Mouse (Mus musculus): ENCODE results near the gene Zdhhc1. TPM values are rescaled to one million over a fixed set of nuclear protein-coding genes. Genes with fewer than 3 reads are reported as not detected.

Gene Zdhhc1
- 3.3 and 3.8 TPM in 2 replicates for polyA plus RNA-seq (2012; rRNA removed)

DNA sequence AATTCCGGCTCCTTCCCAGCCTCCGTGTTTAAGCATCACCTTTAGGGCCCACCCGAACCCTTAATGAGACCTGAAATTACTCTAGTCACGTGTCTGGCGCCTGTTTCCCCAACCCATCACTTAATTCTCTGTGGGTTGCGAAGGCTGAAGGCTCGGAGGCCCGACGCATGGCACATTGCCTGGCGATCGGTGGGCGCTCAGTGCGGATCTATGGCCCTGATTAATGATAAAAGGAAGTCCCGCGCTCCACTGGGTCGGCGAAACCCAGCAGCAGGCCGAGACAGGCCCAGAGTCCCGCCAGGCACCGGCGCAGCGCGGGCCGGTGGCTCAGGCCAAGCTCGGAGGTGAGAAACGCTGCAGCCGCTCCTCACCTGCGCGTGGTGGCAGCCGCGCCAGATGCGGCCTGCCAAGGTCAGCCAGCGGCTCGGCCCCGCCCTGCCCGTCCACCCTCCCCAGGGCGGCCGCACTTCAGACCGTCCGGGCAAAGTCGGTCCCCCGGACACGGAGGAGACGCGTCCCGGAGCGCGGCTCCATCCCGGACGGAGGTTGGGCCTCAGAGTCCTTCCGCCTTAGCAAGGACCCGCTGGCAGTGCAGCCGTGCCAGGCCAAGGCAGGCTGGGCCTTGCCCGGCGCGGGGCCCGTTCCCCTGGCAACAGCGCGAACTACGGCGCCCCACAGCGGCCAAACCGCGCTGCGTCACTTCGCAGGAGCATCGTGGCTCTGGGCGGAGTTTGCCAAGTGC, at the start of gene Zdhhc1:
Gene Zdhhc1 (minus strand): TSS at position 464 of the 742 bp plus-strand sequence.

DNA sequence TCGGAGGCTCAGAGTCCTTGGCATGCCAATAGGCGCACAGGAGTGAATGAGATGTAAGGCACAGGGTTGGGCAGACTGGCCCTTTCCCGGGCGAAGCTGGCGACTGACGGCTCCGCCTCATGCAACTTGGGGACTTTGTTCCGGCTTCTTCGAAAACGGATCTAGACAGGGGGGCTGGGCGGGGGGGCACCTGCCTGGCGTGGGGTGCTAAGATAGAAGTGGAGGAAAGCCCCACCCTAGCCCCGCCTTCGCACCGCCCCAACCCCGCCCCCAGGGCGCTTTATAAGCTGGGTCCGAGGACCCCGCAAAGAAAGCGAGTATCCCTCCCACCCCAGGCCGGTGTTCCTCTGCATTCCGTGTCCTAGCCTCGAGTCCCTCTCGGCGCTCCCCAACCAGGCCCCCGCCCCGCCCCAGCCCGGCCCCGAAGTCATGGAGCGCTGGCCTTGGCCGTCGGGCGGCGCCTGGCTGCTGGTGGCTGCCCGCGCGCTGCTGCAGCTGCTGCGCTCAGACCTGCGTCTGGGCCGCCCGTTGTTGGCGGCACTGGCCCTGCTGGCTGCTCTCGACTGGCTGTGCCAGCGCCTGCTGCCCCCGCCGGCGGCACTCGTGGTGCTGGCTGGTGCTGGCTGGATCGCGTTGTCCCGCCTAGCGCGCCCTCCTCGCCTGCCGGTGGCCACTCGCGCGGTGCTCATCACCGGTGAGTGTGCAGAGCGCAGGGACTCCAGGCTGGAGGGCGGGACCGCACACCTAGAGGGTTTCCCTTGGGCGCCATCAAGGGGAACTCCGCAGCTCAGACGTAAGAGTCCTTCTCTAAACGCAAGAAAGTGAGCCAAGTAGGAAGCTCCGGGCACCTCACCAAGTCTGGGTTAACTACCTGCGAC, 22.0 kb upstream of the Zdhhc1 start, which contains the start of gene Hsd11b2:
Gene Hsd11b2 (plus strand): TSS at position 320 of the 878 bp plus-strand sequence.

DNA sequence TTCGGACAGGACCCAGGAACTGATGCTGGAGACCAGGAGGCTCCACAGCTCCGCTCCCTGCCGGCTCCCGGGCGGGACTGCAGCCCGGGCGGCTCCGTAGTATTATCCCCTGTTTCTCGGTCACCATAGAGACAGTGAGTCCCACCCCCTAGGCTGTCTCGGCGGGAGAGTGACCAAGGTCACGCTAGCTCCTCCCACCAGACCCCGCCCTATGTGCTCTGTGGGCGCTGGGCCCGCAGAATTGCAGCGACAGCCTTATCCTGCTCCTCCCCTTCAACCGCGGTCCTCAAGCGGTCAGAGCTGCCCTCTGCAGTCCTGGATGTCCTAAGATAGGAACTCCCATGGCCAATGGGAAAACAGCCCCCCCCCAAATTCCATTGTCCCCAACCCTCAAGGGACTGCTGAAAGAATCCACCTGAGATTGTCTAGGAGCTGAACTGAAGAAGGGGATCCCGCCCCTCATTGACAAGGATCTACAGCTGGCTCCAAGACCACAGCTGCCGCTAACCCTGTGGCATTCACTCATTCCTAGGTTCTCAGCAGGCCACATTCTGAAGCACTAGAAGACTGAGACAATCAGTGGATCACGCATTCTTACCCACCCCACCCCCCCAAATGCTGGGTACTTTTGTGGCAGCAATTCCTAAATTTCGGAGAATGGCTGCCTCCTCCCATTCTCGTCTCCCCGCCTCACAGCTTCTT, 25.2 kb downstream of the Zdhhc1 start, which contains the start of gene Tppp3:
Gene Tppp3 (minus strand): TSS at position 213 of the 702 bp plus-strand sequence.

Other genes with a start within 250 kb of the Zdhhc1 start
- gene B3gnt9, start 241.7 kb downstream of the Zdhhc1 start, polyA plus RNA-seq (2012; rRNA removed), result 2.0 TPM in 2 replicates
- gene Tradd, start 232.3 kb downstream of the Zdhhc1 start, polyA plus RNA-seq (2012; rRNA removed), result 7.9 and 8.0 TPM in 2 replicates
- 1.6 and 1.8 TPM in 2 replicates for gene Fbxl8, start 232.3 kb downstream of the Zdhhc1 start, polyA plus RNA-seq (2012; rRNA removed)
- 0.08 and 0.17 TPM in 2 replicates for gene Hsf4, start 227.1 kb downstream of the Zdhhc1 start, polyA plus RNA-seq (2012; rRNA removed)
- 0.02 TPM in 2 replicates for gene Nol3, start 220.8 kb downstream of the Zdhhc1 start, polyA plus RNA-seq (2012; rRNA removed)
- 1.1 and 1.5 TPM in 2 replicates for gene 4931428F04Rik, start 207.0 kb downstream of the Zdhhc1 start, polyA plus RNA-seq (2012; rRNA removed)
- 7.6 and 9.2 TPM in 2 replicates for gene Exoc3l, start 200.8 kb downstream of the Zdhhc1 start, polyA plus RNA-seq (2012; rRNA removed)
- gene E2f4, start 199.2 kb downstream of the Zdhhc1 start, polyA plus RNA-seq (2012; rRNA removed), result 121 and 133 TPM in 2 replicates
- 10.1 and 10.5 TPM in 2 replicates for gene Elmo3, start 191.3 kb downstream of the Zdhhc1 start, polyA plus RNA-seq (2012; rRNA removed)
- gene Lrrc29, start 170.6 kb downstream of the Zdhhc1 start, polyA plus RNA-seq (2012; rRNA removed), result 6.1 and 8.6 TPM in 2 replicates
- 55.7 and 58.3 TPM in 2 replicates for gene Tmem208, start 170.5 kb downstream of the Zdhhc1 start, polyA plus RNA-seq (2012; rRNA removed)
- 4.5 and 5.2 TPM in 2 replicates for gene Fhod1, start 148.9 kb downstream of the Zdhhc1 start, polyA plus RNA-seq (2012; rRNA removed)
- 0.91 and 1.0 TPM in 2 replicates for gene Slc9a5, start 148.1 kb downstream of the Zdhhc1 start, polyA plus RNA-seq (2012; rRNA removed)
- 0.07 and 0.12 TPM in 2 replicates for gene Plekhg4, start 123.6 kb downstream of the Zdhhc1 start, polyA plus RNA-seq (2012; rRNA removed)
- 0.01 TPM in 2 replicates for gene Kctd19, start 83.4 kb downstream of the Zdhhc1 start, polyA plus RNA-seq (2012; rRNA removed)
- 0.07 and 0.08 TPM in 2 replicates for gene Lrrc36, start 83.3 kb downstream of the Zdhhc1 start, polyA plus RNA-seq (2012; rRNA removed)
- gene Tppp3, start 25.4 kb downstream of the Zdhhc1 start, polyA plus RNA-seq (2012; rRNA removed), result 1.7 and 2.6 TPM in 2 replicates
- 0.28 and 0.29 TPM in 2 replicates for gene Hsd11b2, start 21.9 kb upstream of the Zdhhc1 start, polyA plus RNA-seq (2012; rRNA removed)
- gene Atp6v0d1, start 69.1 kb upstream of the Zdhhc1 start, polyA plus RNA-seq (2012; rRNA removed), result 46.7 and 48.1 TPM in 2 replicates
- gene Ripor1, start 108.4 kb upstream of the Zdhhc1 start, polyA plus RNA-seq (2012; rRNA removed), result 3.9 and 5.0 TPM in 2 replicates
- gene Ctcf, start 139.7 kb upstream of the Zdhhc1 start, polyA plus RNA-seq (2012; rRNA removed), result 12.4 and 14.0 TPM in 2 replicates
- gene Agrp, start 140.5 kb upstream of the Zdhhc1 start, polyA plus RNA-seq (2012; rRNA removed), result not detected in 2 replicates
- gene Carmil2, start 189.4 kb upstream of the Zdhhc1 start, polyA plus RNA-seq (2012; rRNA removed), result 1.8 TPM in 2 replicates
- 8.9 and 10.0 TPM in 2 replicates for gene Acd, start 204.2 kb upstream of the Zdhhc1 start, polyA plus RNA-seq (2012; rRNA removed)
- 4.9 and 5.3 TPM in 2 replicates for gene Pard6a, start 204.2 kb upstream of the Zdhhc1 start, polyA plus RNA-seq (2012; rRNA removed)
- not detected in 2 replicates for gene 4933405L10Rik, start 210.8 kb upstream of the Zdhhc1 start, polyA plus RNA-seq (2012; rRNA removed)
- gene Enkd1, start 211.3 kb upstream of the Zdhhc1 start, polyA plus RNA-seq (2012; rRNA removed), result 4.3 and 5.1 TPM in 2 replicates

Measured in liver, embryonic 18 days (tissue).